Mouse (Mus musculus): Measurements from ENCODE around the gene Gucy1b1. TPM values are rescaled to one million over a fixed set of nuclear protein-coding genes. Genes with fewer than 3 reads are reported as not detected.
A peak's percentile ranks its signal among the peaks of the same experiment; 100 is the strongest.

Gene Gucy1b1
- total RNA-seq (2014; rRNA removed; ENCODE audit: low replicate concordance) (15.6 and 39.3 TPM in 2 replicates), polyA plus RNA-seq (2015; fragmentation: Nextera tagmentation; extraction: Ambion mirVana) (24.3 and 27.5 TPM in 2 replicates)

GRCm38 (mm10) chr3:82074201-82074851 is at the start of gene Gucy1b1:
Gucy1b1 (minus strand) TSS chr3:82074689.
- DNase-seq (ENCODE audit: low spot score): peak; percentile 92
- ATAC-seq (ENCODE audit: insufficient read depth, low read depth): peak; percentile 96
- WGBS: under 1% methylated on average over 25 of the region's 25 CpGs
- Histone ChIP-seq H3K27me3 (ENCODE audit: control insufficient read depth, insufficient read depth, low read length) (no peaks in the 10 kb centered on the region), H3K27ac (ENCODE audit: low read depth) (peak within 1 kb of the TSS; percentile 72), H3K9ac (replicated peaks; ENCODE audit: low read depth, low read length) (peak within 1 kb of the TSS; percentile 24), H3K4me1 (ENCODE audit: control insufficient read depth, insufficient read depth) (no peaks in the 10 kb centered on the region), H3K9me3 (replicated peaks; ENCODE audit: control insufficient read depth, low read length) (no peaks in the 10 kb centered on the region), H3K36me3 (replicated peaks; ENCODE audit: control insufficient read depth, insufficient read depth, low read length) (no peaks in the 10 kb centered on the region), H3K4me2 (ENCODE audit: low read depth, low read length) (peak within 1 kb of the TSS; percentile 95), H3K4me3 (ENCODE audit: low read depth, low read length) (peak within 1 kb of the TSS; percentile 67)
- TF ChIP-seq EP300 (IDR thresholded peaks at IDR 0.05; ENCODE audit: low read depth) (no peak), CTCF (IDR thresholded peaks at IDR 0.05; ENCODE audit: low read depth) (no peak)

GRCm38 (mm10) chr3:82118916-82119315 is 44.4 kb upstream of the Gucy1b1 start:
- no peaks in the 10 kb centered on the region for H3K27me3 ChIP-seq (ENCODE audit: control insufficient read depth, insufficient read depth, low read length)
- no peaks in the 10 kb centered on the region for H3K4me1 ChIP-seq (ENCODE audit: control insufficient read depth, insufficient read depth)
- H3K9me3 ChIP-seq (replicated peaks; ENCODE audit: control insufficient read depth, low read length): no peaks in the 10 kb centered on the region
- H3K36me3 ChIP-seq (replicated peaks; ENCODE audit: control insufficient read depth, insufficient read depth, low read length): 0 out of 2 replicates have a peak, but pooled peaks cover 4% of the 10 kb centered on the region
- H3K9ac ChIP-seq (replicated peaks; ENCODE audit: low read depth, low read length): no peak overlapping the region
- H3K4me2 ChIP-seq (ENCODE audit: low read depth, low read length): no peak overlapping the region
- 92% methylated on average over 1 of the region's 1 CpGs for WGBS
- H3K4me3 ChIP-seq (ENCODE audit: low read depth, low read length): no peak overlapping the region
- TF ChIP-seq EP300 (IDR thresholded peaks at IDR 0.05; ENCODE audit: low read depth) (no peak), CTCF (IDR thresholded peaks at IDR 0.05; ENCODE audit: low read depth) (no peak)
- ATAC-seq (ENCODE audit: insufficient read depth, low read depth) (no peak), DNase-seq (ENCODE audit: low spot score) (no peak)
- no peak overlapping the region for H3K27ac ChIP-seq (ENCODE audit: low read depth)

GRCm38 (mm10) chr3:82112439-82112838 is 38.0 kb upstream of the Gucy1b1 start:
- H3K27ac ChIP-seq (ENCODE audit: low read depth): peak overlapping the region; percentile 67
- ATAC-seq (ENCODE audit: insufficient read depth, low read depth) (peak; percentile 70), DNase-seq (ENCODE audit: low spot score) (peak; percentile 67)
- no peaks in the 10 kb centered on the region for H3K27me3 ChIP-seq (ENCODE audit: control insufficient read depth, insufficient read depth, low read length)
- H3K9ac ChIP-seq (replicated peaks; ENCODE audit: low read depth, low read length): no peak overlapping the region
- no peaks in the 10 kb centered on the region for H3K9me3 ChIP-seq (replicated peaks; ENCODE audit: control insufficient read depth, low read length)
- H3K4me3 ChIP-seq (ENCODE audit: low read depth, low read length): no peak overlapping the region
- WGBS: 9% methylated on average over 2 of the region's 2 CpGs
- no peak overlapping the region for H3K4me2 ChIP-seq (ENCODE audit: low read depth, low read length)
- TF ChIP-seq EP300 (IDR thresholded peaks at IDR 0.05; ENCODE audit: low read depth): peak; percentile 73; the same call in 1 of the 2 replicates
- TF ChIP-seq CTCF (IDR thresholded peaks at IDR 0.05; ENCODE audit: low read depth): no peak
- H3K4me1 ChIP-seq (ENCODE audit: control insufficient read depth, insufficient read depth): peaks cover 13% of the 10 kb centered on the region
- H3K36me3 ChIP-seq (replicated peaks; ENCODE audit: control insufficient read depth, insufficient read depth, low read length): no peaks in the 10 kb centered on the region

GRCm38 (mm10) chr3:82111986-82112385 is 37.5 kb upstream of the Gucy1b1 start:
- H3K27ac ChIP-seq (ENCODE audit: low read depth): peak overlapping the region; percentile 67
- 12% methylated on average over 3 of the region's 3 CpGs for WGBS
- no peaks in the 10 kb centered on the region for H3K27me3 ChIP-seq (ENCODE audit: control insufficient read depth, insufficient read depth, low read length)
- no peaks in the 10 kb centered on the region for H3K36me3 ChIP-seq (replicated peaks; ENCODE audit: control insufficient read depth, insufficient read depth, low read length)
- H3K4me2 ChIP-seq (ENCODE audit: low read depth, low read length): 0 out of 2 replicates have a peak overlapping the region, but pooled peaks have one; percentile 10
- no peak for TF ChIP-seq CTCF (IDR thresholded peaks at IDR 0.05; ENCODE audit: low read depth)
- TF ChIP-seq EP300 (IDR thresholded peaks at IDR 0.05; ENCODE audit: low read depth): no peak
- ATAC-seq (ENCODE audit: insufficient read depth, low read depth) (peak; percentile 82), DNase-seq (ENCODE audit: low spot score) (peak; percentile 61)
- no peaks in the 10 kb centered on the region for H3K9me3 ChIP-seq (replicated peaks; ENCODE audit: control insufficient read depth, low read length)
- no peak overlapping the region for H3K4me3 ChIP-seq (ENCODE audit: low read depth, low read length)
- H3K9ac ChIP-seq (replicated peaks; ENCODE audit: low read depth, low read length): no peak overlapping the region
- H3K4me1 ChIP-seq (ENCODE audit: control insufficient read depth, insufficient read depth): peaks cover 13% of the 10 kb centered on the region

- Histone ChIP-seq H3K27ac (ENCODE audit: low read depth) (no peak overlapping the region), H3K4me1 (ENCODE audit: control insufficient read depth, insufficient read depth) (peaks cover 25% of the 10 kb centered on the region), H3K4me2 (ENCODE audit: low read depth, low read length) (no peak overlapping the region), H3K36me3 (replicated peaks; ENCODE audit: control insufficient read depth, insufficient read depth, low read length) (no peaks in the 10 kb centered on the region), H3K4me3 (ENCODE audit: low read depth, low read length) (no peak overlapping the region), H3K9me3 (replicated peaks; ENCODE audit: control insufficient read depth, low read length) (no peaks in the 10 kb centered on the region), H3K27me3 (ENCODE audit: control insufficient read depth, insufficient read depth, low read length) (no peaks in the 10 kb centered on the region), H3K9ac (replicated peaks; ENCODE audit: low read depth, low read length) (no peak overlapping the region)
- TF ChIP-seq CTCF (IDR thresholded peaks at IDR 0.05; ENCODE audit: low read depth) (no peak), EP300 (IDR thresholded peaks at IDR 0.05; ENCODE audit: low read depth) (no peak)
- no peak for ATAC-seq (ENCODE audit: insufficient read depth, low read depth)
- no peak for DNase-seq (ENCODE audit: low spot score)
- WGBS: 90% methylated on average over 15 of the region's 15 CpGs
Measured at GRCm38 (mm10) chr3:82108951-82109350, 34.5 kb upstream of the Gucy1b1 start.

All from heart, postnatal 0 days (tissue).